Mouse (Mus musculus) frontal cortex, postnatal 36 days (tissue): ENCODE measurements at regions not wholly inside any gene's neighbourhood (a gene's known extent, or its start where the extent isn't known, plus 50 kb on each side); places are given as distances from the start of the nearest gene placed in this dataset.

ENCODE experiments used
- DNase-seq, 2 experiments: peaks; one replicate each; pipeline ENCODE4 v3.0.0; 2022; ENCODE audit warnings: low spot score in 2 of 2

DNA sequence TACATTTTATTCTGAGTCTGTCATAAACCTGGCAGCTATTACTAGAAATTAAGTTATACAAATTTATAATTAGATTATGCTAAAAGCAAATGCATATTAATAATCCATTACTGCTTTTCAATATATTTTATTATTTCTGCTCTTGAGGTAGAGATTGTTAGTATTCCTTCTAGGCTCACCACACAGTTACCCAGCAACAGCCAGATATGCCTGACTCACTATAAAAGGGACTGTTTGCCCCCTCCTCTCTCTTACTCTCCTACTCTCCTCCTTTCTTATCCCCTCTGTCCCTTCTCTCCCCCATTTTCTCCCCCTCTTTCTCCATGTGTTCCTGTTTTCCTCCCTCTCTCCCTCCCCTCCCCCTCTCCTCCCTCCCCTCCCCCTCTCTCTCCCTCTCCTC is 98.7 kb downstream of the 4930505A04Rik start:
- no peak for DNase-seq

DNA sequence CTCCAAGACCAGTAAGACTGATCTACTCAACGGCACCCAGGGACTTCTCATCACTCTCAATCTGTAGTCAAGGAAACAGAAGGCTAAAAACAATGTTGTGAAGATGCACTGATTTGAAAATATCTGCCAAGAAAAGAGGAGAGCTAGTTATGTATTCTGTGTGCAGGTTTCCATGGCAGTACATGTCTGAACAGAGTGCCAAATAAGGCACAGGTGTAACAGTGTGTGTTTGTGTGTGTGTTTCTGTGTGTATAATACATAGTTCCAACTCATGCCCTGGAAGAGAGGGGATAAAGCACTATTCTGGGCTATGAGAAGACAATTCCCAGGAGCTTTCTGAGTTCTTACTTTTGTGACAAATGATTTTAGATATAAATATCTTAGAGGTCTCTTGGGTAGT is 99.7 kb downstream of the 4930505A04Rik start:
- DNase-seq = peak; percentile 2 to 19

DNA sequence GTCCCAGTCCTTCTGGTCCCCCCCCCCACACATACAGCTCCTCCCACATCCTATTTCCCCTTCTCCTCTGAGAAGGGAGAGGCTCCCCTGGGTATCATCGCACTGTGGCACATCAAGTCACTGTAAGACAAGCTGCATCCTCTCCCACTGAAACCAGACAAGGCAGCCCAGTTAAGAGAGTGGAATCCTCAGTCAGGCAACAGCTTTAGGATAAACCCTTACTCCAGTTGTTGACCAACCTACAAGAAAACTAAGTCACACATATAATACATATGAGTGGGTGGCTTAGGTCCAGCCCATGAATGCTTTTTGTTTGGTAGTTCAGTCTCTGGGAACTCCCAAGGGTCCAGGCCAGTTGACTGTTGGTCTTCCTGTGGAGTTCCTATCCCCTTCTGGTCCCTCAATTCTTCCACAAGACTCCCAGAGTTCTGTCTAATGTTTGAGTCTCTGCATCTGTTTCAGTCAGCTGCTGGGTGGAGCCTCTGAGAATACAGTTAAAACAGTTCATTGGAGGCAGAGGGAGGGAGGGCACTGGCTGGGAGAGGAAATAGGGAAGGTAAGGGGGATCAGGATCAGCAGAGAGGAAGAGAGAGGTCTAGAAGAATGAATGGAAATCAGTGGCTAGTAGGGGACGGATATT is 101.7 kb upstream of the Sptbn1 start:
- no peak for DNase-seq

DNA sequence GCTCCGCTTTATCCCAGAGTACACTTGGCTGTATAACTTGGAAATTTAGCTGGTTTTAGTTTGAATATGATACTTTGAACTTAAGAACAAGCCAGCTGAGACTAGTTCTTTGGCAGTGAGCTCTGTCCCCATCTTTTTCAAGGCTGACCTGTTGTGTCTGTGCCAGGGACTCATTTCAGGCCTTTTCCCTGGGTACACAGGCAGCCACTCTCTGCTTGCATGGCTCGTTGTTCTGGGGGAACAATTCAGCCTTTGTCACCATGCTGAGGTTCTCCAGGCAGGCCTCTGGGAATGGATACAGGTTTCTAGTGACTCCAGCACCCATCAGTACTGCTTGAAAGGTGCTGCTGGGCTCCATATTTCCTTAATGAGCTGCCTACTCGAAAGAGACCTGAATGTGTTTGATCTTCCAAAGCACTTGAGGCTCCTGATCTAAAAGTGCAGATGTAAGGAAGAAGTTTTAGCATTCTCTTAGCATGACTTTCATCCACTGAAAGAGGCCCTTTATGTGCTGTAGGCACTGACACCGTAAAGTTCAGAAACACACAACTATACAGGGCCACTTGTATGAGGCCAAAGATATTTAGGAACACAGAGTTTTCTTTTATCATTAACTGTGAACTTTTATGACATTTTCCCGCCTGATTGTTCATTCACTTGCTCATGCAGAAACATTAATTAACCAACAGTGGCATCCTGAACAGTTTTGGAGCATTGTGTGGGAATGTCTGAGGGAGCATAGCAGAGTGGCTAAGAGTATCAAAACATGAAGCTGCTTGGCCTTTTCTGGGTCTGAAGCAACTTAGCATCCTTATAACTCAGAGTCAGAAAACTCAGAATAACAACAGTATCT is 99.6 kb upstream of the Sptbn1 start:
- DNase-seq = peak; percentile 39 to 41

DNA sequence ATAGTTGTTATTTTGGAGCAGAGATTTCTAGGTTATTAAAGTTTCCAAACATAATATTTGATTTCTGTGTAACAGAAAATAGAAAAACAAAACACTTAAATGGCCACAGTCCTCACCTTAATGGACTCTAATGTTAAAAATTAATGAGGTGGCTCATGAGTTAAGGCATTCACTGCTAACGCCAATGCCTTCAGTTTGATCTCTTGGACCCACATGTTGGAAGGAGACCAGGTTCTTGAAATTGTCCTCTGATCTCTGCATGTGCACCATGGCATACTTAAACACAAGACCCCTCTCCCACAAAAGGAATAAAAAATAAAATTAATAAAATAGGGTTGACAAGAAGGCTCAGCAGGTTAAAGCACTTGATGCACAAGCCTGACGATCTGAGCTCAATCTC is 98.5 kb upstream of the Sptbn1 start:
- DNase-seq = no peak

DNA sequence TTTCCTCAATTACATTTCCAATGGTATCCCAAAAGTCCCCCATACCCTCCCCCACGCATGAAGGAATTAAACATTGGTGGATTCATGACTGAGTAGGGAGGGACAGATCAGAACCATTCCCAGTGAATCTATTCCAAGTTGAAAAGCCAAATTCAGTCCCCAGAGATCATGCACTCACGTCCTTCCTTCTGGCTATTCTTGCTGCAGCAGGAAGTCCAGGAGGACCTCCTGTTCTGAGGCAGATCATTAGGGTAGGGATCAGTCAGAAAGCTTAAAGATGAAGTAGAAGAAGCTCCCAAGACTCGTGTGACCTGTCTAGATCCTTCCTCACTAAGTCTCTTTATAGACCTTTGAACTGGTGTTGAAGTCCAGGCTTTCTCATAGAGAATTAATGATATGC is 97.0 kb upstream of the Sptbn1 start:
- no peak for DNase-seq

DNA sequence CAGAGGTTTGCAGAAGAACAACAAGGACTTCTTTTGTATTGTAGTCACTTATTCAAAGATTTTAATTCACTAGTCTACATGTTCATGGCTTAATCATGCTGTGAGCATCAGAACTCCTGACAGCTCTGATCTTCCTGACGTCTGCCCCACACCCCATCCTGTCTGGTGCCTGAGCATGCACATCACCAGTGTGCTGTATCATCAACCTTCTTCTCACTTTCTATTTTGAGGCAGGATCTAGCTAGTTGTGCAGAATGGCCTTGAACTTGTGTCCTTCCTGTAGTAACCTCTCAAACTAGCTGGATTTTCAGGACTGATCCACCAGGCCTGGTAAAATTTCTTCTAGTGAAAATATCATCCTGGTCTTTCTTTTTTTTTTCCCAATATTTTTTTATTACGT is 96.6 kb upstream of the Sptbn1 start:
- DNase-seq = no peak

DNA sequence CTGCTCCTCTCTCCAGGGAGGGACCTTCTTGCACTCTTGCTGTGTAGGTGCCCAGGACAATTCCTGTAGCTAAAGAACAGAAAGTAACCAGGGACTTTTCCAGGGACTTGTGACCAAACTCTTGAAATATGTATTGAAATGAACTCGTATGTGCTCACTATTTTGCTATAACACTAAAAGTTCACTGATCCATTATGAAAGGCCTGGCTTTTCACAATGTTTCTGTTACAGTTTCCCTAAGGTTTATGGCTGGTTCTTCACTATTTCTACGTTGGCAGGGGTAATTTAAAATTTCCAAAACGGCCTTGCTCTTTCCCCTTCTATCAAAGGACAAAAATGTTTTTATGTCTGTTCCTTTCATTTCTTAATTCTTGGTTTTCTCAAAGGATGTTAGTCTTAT is 90.2 kb upstream of the Sptbn1 start:
- DNase-seq = no peak

DNA sequence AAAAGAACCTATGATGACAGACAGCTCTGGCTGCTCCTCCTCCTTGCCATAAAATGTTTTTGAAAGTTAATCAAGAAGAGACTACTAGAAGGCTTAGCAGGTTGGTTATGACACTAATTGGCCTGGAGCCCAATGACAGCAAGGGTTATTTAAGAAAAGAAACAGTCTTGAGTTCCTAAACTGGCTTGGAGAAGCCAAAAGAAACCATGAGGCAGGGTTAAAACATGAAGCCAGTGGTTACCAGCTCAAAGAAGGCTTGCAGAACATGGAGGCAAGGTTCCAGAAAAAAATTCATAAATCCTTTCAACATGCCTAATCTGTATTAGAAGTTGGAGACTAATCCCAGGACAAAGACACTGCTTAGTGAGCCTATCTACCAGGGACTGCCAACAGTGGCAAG is 87.4 kb upstream of the Sptbn1 start:
- no peak for DNase-seq

DNA sequence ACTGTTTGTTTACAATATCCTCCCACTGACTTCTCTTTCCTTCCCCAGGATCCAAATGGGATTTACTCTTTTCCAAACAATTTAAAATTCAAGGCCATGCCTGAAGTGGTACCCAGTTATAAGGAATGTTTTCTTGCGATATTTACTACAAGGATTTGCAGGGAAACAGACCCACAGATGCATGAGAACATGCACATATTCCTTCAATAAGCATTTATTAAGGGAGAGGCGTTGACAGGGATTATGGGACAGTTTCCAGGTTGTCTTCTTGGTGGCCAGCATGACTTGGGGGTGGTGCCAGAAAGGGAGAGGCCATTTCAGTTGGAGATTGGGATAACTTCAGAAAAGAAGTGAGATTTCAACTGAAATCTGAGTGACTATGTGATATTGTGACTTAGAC is 58.4 kb upstream of the Sptbn1 start:
- no peak for DNase-seq
